Mouse (Mus musculus) heart, embryonic 16.5 days (tissue): ENCODE measurements at regions not wholly inside any gene's neighbourhood (a gene's known extent, or its start where the extent isn't known, plus 50 kb on each side); places are given as distances from the start of the nearest gene placed in this dataset.
"Not testable (repeated sequence)": the region's sequence is repeated elsewhere in the genome, so short reads cannot be mapped to it uniquely, and the experiment has no call there.

Experiments
- ATAC-seq: fragments of 200-750 bp; cut with Nextera tagmentation; replicated peaks from 2 replicates; pipeline ENCODE4 v1.8.0; 2017; ENCODE audit warnings: moderate number of reproducible peaks; ENCODE audit not compliant: insufficient read depth, low FRiP score; ENCODE audit errors: extremely low read depth
- H3K27ac ChIP-seq: fragments of 300-500 bp; sonication (generic); 2 replicates; pipeline ENCODE4 v1.5.1; 2014; ENCODE audit warnings: mild to moderate bottlenecking, low read length, control low read depth, moderate library complexity
- H3K27me3 ChIP-seq: fragments of 300-500 bp; sonication (generic); 2 replicates; pipeline ENCODE4 v1.6.1; 2014; ENCODE audit warnings: low read length, mixed read lengths; ENCODE audit not compliant: control insufficient read depth, insufficient read depth
- H3K36me3 ChIP-seq: fragments of 300-500 bp; sonication (generic); 2 replicates; pipeline ENCODE4 v1.6.1; 2014; ENCODE audit not compliant: control insufficient read depth, insufficient read depth
- H3K4me1 ChIP-seq: fragments of 300-500 bp; sonication (generic); 2 replicates; pipeline ENCODE4 v1.6.1; 2014; ENCODE audit warnings: low read length, mixed read lengths; ENCODE audit not compliant: control insufficient read depth, insufficient read depth
- H3K4me2 ChIP-seq: fragments of 300-500 bp; sonication (generic); 2 replicates; pipeline ENCODE4 v1.6.1; 2014; ENCODE audit warnings: low read depth, mild to moderate bottlenecking, control low read depth, low read length
- H3K4me3 ChIP-seq: fragments of 300-500 bp; sonication (generic); 2 replicates; pipeline ENCODE4 v1.5.1; 2014; ENCODE audit warnings: mild to moderate bottlenecking, control low read depth, low read length
- H3K9ac ChIP-seq: fragments of 300-500 bp; sonication (generic); 2 replicates; pipeline ENCODE4 v1.6.1; 2014; ENCODE audit warnings: low read length, control low read depth
- H3K9me3 ChIP-seq: fragments of 300-500 bp; sonication (generic); replicated peaks from 2 replicates; pipeline ENCODE4 v1.6.1; 2016; ENCODE audit warnings: low read length; ENCODE audit not compliant: control insufficient read depth
- WGBS: fragments of 180-500 bp; shearing (Covaris S2); extraction: QIAGEN DNeasy Blood & Tissue Kit; methylation state at CpG from one replicate; pipeline ENCODE4 v1.1.7; 2014; 5-methylcytosine and 5-hydroxymethylcytosine counted together

DNA sequence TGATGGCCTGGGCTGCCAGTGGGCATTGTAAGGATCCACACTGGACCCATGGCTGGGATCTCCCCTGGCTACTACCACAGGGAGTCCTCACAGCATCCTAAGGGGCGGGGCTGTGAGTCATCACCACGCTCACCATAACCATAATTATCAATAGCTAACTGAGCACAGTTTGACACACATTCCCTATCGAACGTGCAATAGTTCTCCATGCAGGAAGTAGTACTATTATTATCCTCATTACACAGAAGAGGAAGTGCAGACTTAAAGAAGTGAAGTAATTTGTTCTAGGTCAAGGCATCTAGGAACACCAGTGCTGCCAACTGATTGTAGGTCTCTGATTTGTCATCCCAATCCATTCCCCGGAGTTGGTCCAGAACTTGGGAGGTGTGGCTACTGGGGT lies 84.1 kb upstream of the Trim2 start:
- Histone ChIP-seq H3K27ac (no peak overlapping the region), H3K4me3 (no peak overlapping the region), H3K36me3 (no peaks in the 10 kb centered on the region), H3K4me1 (peaks cover 5% of the 10 kb centered on the region; the same call in 1 of the 2 replicates), H3K27me3 (no peaks in the 10 kb centered on the region), H3K4me2 (no peak overlapping the region), H3K9me3 (no peaks in the 10 kb centered on the region; the same call in 1 of the 2 replicates), H3K9ac (no peak overlapping the region)
- no peak for ATAC-seq
- 78% methylated on average over 5 of the region's 5 CpGs for WGBS

GRCm38 (mm10) chr3:84388486-84388885 lies 81.8 kb upstream of the Trim2 start:
- no peak for ATAC-seq
- H3K4me2 ChIP-seq = no peak overlapping the region
- H3K4me3 ChIP-seq = no peak overlapping the region
- H3K27me3 ChIP-seq = no peaks in the 10 kb centered on the region
- no peaks in the 10 kb centered on the region; the same call in 1 of the 2 replicates for H3K9me3 ChIP-seq
- peaks cover 5% of the 10 kb centered on the region; the same call in 1 of the 2 replicates for H3K4me1 ChIP-seq
- no peaks in the 10 kb centered on the region for H3K36me3 ChIP-seq
- 78% methylated on average over 6 of the region's 6 CpGs for WGBS
- no peak overlapping the region for H3K27ac ChIP-seq
- no peak overlapping the region for H3K9ac ChIP-seq

DNA sequence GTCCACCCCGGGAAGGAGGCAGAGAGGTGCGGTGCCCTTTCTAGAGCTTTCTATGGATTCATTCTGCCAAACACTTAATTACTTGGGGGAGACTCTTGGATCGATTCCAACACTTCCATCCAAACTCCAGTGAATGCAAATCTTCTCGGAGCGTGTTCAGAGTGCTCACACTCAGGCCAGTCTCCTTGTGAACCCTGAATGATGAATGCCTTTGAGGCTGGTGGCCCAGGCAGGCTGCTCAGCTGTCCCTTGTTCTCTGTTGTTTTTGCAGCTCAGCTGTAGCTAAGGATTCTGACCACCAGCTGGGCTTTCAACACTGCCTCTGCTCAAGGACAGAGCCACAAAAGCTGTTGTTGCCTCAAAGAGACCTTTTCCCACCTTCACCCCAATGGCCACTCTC lies 79.0 kb upstream of the Trim2 start:
- no peak overlapping the region for H3K27ac ChIP-seq
- H3K4me1 ChIP-seq = peaks cover 11% of the 10 kb centered on the region; the same call in 1 of the 2 replicates
- H3K36me3 ChIP-seq = no peaks in the 10 kb centered on the region
- ATAC-seq = no peak
- no peak overlapping the region for H3K4me2 ChIP-seq
- no peak overlapping the region for H3K9ac ChIP-seq
- no peak overlapping the region for H3K4me3 ChIP-seq
- 67% methylated on average over 5 of the region's 5 CpGs for WGBS
- no peaks in the 10 kb centered on the region for H3K9me3 ChIP-seq
- no peaks in the 10 kb centered on the region for H3K27me3 ChIP-seq

DNA sequence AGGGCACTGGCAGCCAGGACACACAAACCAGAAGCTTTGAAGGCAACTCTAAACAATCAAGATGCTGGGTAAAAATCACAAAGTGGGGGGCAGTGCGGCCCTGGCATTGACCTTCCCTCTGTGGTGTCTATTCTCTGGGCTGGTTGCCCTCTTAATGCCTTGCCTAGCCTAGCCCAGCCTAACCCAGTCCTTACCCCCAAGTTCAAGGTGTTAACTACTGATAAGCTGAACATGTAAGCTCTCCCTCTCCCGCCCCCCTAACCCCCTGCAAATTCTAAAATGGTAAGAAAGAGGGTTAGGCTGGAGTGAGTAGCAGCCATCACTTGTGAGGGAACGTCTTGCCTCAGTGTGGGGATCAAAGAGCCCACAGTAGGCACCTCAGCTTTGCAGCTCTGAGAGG lies 76.9 kb upstream of the Trim2 start:
- Histone ChIP-seq H3K4me2 (no peak overlapping the region), H3K4me1 (peaks cover 17% of the 10 kb centered on the region), H3K9me3 (no peaks in the 10 kb centered on the region), H3K9ac (no peak overlapping the region), H3K27ac (no peak overlapping the region), H3K27me3 (no peaks in the 10 kb centered on the region), H3K4me3 (no peak overlapping the region), H3K36me3 (no peaks in the 10 kb centered on the region)
- WGBS = 60% methylated on average over 3 of the region's 3 CpGs
- no peak for ATAC-seq

- not testable (repeated sequence) for ATAC-seq, H3K27ac ChIP-seq, H3K9ac ChIP-seq, H3K4me3 ChIP-seq, H3K9me3 ChIP-seq, H3K4me2 ChIP-seq, H3K36me3 ChIP-seq, H3K27me3 ChIP-seq
- H3K4me1 ChIP-seq = peaks cover 17% of the 10 kb centered on the region
These were observed 76.4 kb upstream of the Trim2 start for GRCm38 (mm10) chr3:84383038-84383437.

GRCm38 (mm10) chr3:84382006-84382405 lies 75.3 kb upstream of the Trim2 start:
- Histone ChIP-seq H3K4me2 (no peak overlapping the region), H3K4me3 (no peak overlapping the region), H3K4me1 (peaks cover 17% of the 10 kb centered on the region), H3K27me3 (no peaks in the 10 kb centered on the region), H3K9me3 (no peaks in the 10 kb centered on the region), H3K9ac (no peak overlapping the region), H3K36me3 (no peaks in the 10 kb centered on the region), H3K27ac (peak overlapping the region; percentile 41)
- peak; percentile 83 for ATAC-seq
- 30% methylated on average over 4 of the region's 4 CpGs for WGBS

GRCm38 (mm10) chr3:84378987-84379556 lies 72.4 kb upstream of the Trim2 start:
- Histone ChIP-seq H3K4me3 (no peak overlapping the region), H3K9ac (no peak overlapping the region), H3K4me1 (peaks cover 22% of the 10 kb centered on the region), H3K4me2 (no peak overlapping the region), H3K36me3 (no peaks in the 10 kb centered on the region), H3K27ac (no peak overlapping the region), H3K27me3 (no peaks in the 10 kb centered on the region), H3K9me3 (no peaks in the 10 kb centered on the region)
- 60% methylated on average over 4 of the region's 4 CpGs for WGBS
- no peak for ATAC-seq

DNA sequence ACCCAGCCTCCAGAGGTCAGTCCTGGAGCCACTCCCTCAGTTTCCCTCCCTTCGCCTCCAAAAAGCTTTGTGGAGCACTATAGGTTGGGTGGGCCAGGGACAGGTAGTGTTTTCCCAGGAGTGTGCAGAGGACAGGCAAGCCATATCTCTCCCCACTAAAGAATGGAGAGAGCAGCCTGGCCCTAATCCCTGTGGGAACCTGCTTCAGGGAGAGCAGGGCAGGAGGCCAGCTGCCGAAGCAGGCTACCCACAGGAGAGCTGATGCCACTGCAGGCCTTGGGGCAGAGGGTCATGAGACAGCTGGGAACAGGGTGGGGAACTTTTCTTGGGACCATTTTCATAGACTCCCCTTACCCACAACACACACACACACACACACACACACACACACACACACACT lies 69.8 kb upstream of the Trim2 start:
- 0 out of 2 replicates have a peak, but pooled peaks have one; percentile 28 for ATAC-seq
- no peak overlapping the region for H3K4me2 ChIP-seq
- H3K4me3 ChIP-seq = no peak overlapping the region
- no peaks in the 10 kb centered on the region for H3K27me3 ChIP-seq
- 54% methylated on average over 2 of the region's 2 CpGs for WGBS
- no peak overlapping the region for H3K9ac ChIP-seq
- peaks cover 17% of the 10 kb centered on the region for H3K4me1 ChIP-seq
- no peak overlapping the region for H3K27ac ChIP-seq
- H3K36me3 ChIP-seq = no peaks in the 10 kb centered on the region
- no peaks in the 10 kb centered on the region for H3K9me3 ChIP-seq

- H3K4me3 ChIP-seq = no peak overlapping the region
- no peak overlapping the region for H3K4me2 ChIP-seq
- H3K4me1 ChIP-seq = peaks cover 16% of the 10 kb centered on the region
- H3K36me3 ChIP-seq = no peaks in the 10 kb centered on the region
- ATAC-seq = peak; percentile 55; the same call in 1 of the 2 replicates
- no peaks in the 10 kb centered on the region for H3K27me3 ChIP-seq
- no peak overlapping the region for H3K27ac ChIP-seq
- H3K9ac ChIP-seq = no peak overlapping the region
- WGBS = 59% methylated on average over 4 of the region's 4 CpGs
- no peaks in the 10 kb centered on the region for H3K9me3 ChIP-seq
These were observed 69.2 kb upstream of the Trim2 start for GRCm38 (mm10) chr3:84375832-84376231.
